Mouse (Mus musculus) left cerebral cortex, postnatal 4 days (tissue): ENCODE data around the gene Gstt1. TPM values are rescaled to one million over a fixed set of nuclear protein-coding genes. Genes with fewer than 3 reads are reported as not detected.
A peak's percentile ranks its signal among the peaks of the same experiment; 100 is the strongest.
"Not testable (repeated sequence)": the region's sequence is repeated elsewhere in the genome, so short reads cannot be mapped to it uniquely, and the experiment has no call there.

Experiments used
- DNase-seq: peaks from one replicate; pipeline ENCODE4 v3.0.0-alpha.2; 2022
- intact Hi-C: fragments of 180-260 bp; cut with DNase I; formaldehyde crosslinking; loops from one replicate; pipeline ENCODE4 v1.15.1; 2025
- total RNA-seq, 2 experiments: library from RNA; stranded (reverse); gene quantifications; 2 replicates each; pipeline ENCODE4 v1.2.3; 2021

The Gstt1 gene
- total RNA-seq = 1 to 10 TPM; 6.6 to 9.4 TPM

DNA sequence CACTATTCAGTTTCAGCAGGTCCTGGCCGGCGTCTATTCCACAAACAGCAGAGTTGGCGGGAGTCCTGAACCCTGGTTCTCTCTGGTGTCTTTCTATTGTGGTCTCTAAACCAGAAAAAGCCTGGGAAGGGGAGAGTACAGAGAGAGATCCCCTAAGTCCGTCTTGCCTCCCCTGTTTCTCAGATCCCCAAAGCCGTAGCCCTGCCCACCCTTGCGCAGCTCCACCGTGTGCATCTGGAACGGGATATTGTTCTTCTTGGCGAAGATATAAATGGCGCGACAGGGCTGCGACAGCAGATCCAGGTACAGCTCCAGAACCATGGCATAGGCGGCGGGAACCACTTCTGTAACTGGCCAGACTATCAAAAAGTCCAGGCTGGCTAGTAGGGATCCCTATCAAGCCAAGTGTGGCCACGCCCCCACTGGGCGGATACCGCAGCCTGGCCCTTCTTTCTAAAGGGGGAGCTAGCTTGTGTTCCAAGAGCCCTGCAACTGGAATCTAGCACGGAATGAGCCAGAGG is at the start of gene Gstt1:
Gstt1 (minus strand) TSS at position 409 of the 521 bp plus-strand sequence.
- DNase-seq = peak; percentile 50
- intact Hi-C loops = no loop called here

DNA sequence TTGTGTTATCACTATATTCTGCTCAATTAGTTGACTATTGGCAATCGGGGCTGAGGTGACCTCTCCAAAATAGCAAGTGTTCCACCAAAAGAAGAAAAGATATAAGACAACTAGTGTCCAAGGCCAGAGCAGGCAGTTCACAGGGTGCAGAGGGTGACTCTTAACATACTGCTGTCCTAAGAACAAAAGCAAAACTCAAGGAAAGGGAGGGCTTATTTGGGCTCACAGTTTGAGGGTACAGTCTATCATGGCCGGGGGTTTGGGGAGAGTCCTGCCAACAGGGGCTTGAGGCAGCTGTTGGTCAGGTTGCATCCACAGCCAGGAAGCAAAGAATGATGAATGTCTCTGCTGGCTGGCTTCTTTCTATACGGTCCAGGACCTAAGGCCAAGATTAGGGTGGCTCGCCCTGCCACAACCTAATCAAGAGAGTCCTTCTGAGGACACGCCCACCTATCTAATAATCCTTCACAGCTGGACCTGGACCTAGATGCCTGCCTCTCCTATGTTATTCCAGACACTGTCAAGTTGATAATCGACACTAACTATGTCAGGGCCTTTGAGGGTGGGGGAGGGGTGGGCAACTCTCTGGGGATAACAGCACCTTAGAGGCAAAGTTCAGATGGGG is 47.0 kb upstream of the Gstt1 start:
- no peak for DNase-seq
- intact Hi-C loops = no loop called here

DNA sequence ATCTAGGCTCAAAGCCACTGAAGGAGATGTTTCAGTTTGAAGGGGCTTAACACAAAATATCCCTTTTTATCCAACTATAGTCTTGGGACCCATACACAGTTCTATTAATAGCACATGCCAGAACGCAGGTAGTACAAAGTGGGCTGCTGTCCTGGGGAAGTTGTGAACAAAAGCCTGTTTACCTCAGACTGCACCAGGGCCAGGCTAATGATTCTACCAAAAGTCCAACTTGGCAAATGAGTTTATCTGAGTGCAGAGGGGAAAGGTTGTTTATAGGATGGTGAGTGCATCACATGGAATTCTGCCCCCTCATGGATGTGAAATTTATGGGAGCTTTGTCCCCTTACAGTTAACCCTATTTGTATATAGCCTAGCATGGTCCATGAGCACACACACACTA is 46.4 kb upstream of the Gstt1 start:
- intact Hi-C loops = no loop called here
- no peak for DNase-seq

DNA sequence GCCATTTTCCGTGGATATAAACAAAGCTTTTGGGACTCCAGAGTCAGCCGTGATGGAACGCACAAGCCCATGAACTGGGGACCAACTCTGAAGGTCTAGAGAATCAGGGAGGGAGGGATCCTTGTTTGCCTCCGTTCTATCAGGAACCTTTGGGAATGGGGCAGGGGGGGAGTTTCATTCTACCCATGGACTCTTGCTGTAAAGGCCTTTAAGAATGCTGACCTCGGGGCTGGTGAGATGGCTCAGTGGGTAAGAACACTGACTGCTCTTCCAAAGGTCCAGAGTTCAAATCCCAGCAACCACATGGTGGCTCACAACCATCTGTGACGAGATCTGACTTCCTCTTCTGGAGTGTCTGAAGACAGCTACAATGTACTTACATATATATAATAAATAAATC is 45.5 kb upstream of the Gstt1 start:
- intact Hi-C loops, DNase-seq: not testable (repeated sequence)

DNA sequence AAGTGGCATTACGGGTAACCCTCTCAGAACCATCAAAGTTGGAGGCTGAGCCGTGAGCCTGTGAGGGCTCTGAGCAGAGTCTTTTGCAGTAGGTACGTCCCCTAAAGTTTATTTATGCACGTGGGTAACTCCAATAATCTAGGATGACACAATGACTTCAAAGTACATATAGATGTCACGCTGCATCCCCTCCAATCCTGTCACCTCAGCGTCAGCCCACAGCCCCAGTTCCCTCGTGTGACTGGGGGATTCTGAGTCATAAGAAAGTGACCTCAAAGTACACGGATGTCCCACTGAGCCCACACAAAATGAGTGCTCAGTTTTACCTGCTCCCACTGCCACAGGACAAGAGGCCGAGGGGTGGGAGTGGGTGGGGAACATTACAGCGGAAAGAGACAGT is 40.7 kb upstream of the Gstt1 start:
- no peak for DNase-seq
- intact Hi-C loops = loop anchor here (10.0 kb wide), 1 partner anchor 64 kb away; the partner anchor contains the start of gene Ddt

DNA sequence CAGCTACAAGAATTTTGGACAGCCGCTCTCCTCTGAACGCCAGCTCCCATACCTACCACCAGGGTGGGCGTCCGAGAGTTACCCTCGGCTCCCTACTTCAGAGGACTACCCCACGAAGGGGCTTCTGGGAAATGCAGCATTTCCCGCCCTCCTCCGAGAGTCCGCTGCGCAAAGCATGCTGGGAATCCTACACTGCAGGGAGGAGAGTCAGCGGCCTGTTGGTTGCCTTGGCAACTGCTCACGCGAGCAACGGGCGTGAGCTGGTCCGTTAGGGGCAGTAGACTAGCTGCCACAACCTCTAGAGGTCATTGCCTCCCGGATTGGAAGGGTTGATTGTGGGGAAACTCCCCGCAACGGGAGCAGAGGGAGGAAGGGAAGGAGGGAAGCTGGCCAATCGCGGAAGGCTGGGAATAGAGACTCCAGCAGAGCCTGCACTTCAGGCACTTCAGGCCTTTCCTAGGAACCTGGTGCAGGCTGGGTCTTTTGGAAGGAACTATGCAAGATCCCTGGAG is 38.9 kb upstream of the Gstt1 start, which contains the start of gene Gstt2:
Gstt2 (minus strand) TSS at position 177 of the 512 bp plus-strand sequence.
- DNase-seq = peak; percentile 93
- intact Hi-C loops = loop anchor here (10.0 kb wide), 1 partner anchor 63 kb away; the partner anchor contains the start of gene Ddt

DNA sequence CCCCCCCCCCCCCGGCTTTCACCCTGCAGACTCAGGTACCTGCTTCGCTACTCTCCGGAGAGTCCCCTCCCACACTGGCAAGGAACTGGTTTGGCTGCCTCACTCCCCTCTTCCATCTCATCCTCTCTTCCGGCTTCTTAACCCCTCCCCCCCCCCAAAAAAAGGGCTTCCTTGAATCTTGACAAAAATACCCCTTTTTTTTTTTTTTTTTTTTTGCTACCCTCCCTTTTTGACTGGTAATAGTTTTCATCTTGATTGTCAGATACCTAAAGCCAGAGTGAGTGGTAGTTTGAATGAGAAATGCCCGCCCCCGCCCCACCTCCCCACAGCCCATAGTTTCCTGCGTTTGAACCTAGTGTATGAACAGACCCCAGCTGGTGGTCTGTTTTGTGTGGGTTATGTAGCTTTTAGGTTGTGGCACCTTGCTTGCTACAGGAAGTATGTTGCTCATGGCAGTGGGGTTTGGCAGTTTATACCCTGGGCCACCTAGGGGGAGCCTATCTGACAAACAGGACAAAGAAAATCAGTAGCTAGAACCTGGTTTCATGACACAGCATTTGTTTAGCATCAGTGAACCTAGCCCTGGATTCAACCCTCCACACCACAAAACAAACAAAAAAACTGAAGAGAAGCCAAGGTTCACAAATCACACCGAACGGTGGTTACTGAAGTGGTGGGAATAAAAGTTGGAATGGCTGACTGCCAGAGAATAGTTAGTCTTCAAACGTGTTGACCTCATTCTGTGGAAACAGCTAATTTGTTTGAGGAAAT is 37.6 kb upstream of the Gstt1 start:
- DNase-seq = no peak
- intact Hi-C loops = loop anchor here (10.0 kb wide), 1 partner anchor 61 kb away; the partner anchor contains the start of gene Ddt

DNA sequence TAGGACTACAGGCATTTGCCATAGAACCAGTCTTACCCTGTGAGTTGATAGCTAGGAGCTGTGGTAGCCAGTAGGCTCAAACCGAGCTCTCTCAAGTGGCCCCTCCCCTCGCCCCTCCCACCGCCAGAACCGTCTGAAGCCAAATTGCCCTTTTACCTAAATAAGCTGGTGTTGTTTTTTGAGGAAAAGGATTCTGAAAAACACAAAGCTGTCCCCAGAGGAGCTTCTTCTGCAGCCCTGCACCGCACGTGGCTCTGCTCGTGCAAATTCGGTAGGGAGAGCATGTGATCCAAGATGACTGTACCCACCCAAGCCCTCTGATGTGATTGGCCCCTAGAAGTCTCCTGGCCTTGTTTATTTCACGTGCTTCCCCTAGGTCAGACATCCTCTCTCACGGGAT is 36.9 kb upstream of the Gstt1 start:
- intact Hi-C loops = loop anchor here (10.0 kb wide), 1 partner anchor 61 kb away; the partner anchor contains the start of gene Ddt
- no peak for DNase-seq

DNA sequence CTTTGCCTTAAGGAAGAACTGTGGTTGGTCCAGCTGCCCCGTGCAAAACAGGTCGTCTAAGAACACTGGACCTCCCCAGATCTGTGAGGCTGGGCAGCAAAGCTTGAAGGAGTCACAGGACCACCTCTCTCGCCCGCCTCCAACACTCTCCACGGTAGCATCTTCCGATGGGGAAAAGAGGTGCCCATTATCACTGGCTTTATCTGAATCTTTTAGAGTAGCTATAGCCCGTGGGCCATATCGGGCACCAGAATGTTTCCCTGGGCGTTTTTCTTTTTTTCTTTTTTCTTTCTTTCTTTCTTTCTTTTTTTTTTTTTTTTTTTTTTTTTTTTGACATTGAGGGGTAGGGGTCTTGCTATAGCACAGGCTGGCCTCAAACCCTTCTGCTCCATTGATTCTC is 36.3 kb upstream of the Gstt1 start:
- intact Hi-C loops = loop anchor here (10.0 kb wide), 1 partner anchor 60 kb away; the partner anchor contains the start of gene Ddt
- no peak for DNase-seq

DNA sequence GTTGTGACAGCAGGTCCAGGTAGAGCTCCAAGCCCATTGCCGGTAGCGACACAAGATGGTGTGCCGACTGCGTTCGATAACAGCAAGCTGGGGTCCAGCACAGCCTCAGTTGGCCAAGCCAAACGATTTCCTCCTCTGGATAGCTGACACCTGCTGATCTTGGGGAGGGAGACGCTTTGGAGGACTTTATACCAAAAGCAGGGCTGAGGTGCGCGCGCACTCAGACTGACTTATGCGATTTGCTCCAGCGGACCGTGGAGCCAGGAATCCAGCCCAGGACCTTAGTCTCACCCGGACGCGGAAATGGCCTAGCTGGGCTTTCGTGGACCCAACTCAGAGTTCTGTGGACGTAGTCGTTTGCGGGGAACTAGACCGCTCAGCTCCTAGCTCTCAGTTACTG is 35.9 kb upstream of the Gstt1 start:
- intact Hi-C loops = loop anchor here (10.0 kb wide), 1 partner anchor 59 kb away; the partner anchor contains the start of gene Ddt
- DNase-seq = peak; percentile 58

DNA sequence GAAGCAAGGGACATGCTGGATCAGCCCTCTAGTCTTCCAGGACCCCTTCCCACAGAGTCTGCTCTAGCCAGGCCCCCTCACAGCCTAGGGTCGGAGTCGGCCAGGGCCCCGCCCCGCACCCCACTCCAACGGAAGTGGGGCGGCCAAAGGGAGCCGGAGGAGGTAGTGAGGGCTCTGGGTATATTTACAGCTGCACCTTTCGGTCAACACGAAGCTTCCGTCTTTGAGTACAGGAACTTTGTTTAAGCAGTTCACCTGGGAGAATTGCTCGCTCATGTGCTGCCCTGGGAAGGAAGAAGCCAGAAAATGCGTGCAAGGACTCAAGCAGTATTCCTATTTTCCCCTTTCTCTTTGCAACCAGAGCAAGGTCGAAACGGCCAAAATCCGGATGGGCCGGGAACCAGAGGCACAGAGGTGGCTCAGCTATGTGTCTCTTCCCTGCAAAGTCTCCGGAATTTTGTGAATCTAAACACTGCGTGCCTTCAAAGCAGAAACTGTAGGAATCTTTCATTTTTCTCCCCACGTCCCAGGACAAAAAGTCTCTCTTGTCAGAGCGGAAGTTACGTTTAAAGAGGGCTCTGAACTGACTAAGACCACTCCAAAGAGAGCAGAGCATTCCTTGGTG is 35.2 kb upstream of the Gstt1 start:
- DNase-seq = no peak
- intact Hi-C loops = loop anchor here (10.0 kb wide), 1 partner anchor 59 kb away; the partner anchor contains the start of gene Ddt

DNA sequence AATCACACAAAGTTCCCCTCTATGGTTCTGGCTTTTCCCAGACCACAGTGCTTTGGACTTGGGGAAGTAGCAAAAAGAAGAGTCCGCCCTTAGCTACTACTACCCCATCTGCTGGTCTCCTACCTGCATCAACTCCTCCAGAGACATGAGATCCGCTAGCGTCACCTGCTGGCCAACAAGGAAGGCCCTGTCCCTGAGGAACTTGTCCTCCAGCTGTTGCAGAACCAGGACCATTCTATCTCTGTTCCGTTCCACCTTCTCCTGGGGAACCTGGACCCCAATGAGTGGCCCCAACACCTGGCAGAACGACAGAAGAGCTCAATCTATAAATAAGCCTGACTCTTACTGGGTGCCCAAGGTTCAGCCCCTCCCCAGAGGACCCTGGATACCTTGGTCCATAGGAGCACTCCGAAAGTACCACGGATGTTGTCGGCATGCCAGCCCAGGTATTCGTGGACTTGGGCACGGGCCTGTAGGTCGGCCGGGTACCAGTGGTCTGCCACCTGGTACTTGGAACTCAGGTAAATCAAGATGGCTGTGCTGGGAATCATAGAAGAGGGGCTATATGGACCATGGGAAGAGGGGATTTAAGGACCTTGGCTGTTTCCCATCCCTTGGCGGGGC is 34.0 kb upstream of the Gstt1 start:
- DNase-seq = no peak
- intact Hi-C loops = loop anchor here (10.0 kb wide), 1 partner anchor 58 kb away; the partner anchor contains the start of gene Ddt

DNA sequence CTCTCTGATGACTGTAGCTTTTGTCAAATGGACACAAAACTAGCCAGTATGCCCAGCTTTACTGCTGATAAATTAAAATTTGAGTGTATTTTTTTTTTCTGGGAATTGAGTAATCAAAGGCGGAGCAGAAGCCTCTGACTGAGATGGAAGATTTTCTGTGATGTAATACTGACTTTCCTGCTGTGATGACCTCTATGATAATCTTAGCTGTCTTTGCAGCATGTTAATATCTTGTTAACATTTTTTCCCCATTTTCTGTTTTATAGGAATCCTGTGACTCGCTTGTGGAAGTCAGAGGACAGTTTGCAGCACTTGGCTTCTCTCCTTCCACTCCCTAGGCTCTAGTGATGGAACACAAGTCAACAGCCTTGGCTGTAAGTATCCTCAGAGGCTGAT is 31.9 kb upstream of the Gstt1 start:
- no peak for DNase-seq
- intact Hi-C loops = loop anchor here (10.0 kb wide), 1 partner anchor 55 kb away; the partner anchor contains the start of gene Ddt

DNA sequence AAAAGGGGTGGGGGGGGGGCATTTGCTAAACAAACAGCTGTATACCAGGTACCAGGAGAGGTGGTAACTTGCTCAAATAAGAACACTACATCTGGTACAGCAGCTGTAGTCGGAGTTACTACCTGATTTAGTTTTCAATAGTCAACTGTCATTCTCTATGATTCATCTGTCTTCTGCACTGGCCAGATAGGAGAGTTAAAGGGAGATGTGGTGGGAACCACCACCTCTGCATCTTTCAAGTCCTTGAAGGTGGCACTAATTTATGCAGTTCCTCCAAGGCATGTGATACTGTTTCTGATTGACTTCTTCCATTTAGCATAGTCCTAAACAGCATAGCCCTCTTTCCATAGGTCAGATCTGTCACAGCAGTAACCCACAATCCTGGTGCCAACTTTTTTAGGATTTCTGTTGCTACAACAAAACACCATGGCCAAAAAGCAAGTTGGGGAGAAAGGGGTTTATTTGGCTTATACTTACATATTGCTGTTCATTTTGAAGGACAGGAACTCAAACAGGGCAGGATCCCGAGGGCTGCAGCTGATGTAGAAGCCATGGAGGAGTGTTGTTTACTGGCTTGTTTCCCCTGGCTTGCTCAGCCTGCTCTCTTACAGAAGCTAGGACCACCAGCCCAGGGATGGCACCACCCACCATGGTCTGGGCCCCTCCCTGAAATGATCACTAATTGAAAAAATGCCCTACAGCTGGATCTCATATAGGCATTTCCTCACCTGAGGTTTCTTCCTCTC is 31.3 kb upstream of the Gstt1 start:
- no peak for DNase-seq
- intact Hi-C loops = loop anchor here (10.0 kb wide), 1 partner anchor 55 kb away; the partner anchor contains the start of gene Ddt

DNA sequence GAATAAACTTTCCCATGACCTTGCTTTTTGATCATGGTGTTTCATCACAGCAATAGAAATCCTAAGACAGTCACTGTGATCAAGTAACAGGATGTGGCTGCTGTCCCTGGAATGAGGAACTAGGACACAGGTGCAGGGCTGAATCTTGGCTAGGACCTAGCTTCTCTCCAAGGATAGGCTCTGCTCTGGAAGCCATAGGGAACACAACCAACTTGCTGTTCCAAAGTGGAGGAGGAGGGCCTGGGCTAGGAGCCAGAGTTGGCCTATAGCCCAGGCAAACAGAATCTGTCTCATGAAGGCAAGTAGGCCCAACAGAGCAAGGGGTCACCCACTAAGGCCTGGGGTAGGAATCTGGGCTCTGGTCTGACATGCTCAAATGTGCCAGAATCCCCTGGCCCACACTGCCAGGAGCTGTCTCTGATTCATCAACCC is 30.1 kb upstream of the Gstt1 start:
- DNase-seq = peak; percentile 90
- intact Hi-C loops = no loop called here

DNA sequence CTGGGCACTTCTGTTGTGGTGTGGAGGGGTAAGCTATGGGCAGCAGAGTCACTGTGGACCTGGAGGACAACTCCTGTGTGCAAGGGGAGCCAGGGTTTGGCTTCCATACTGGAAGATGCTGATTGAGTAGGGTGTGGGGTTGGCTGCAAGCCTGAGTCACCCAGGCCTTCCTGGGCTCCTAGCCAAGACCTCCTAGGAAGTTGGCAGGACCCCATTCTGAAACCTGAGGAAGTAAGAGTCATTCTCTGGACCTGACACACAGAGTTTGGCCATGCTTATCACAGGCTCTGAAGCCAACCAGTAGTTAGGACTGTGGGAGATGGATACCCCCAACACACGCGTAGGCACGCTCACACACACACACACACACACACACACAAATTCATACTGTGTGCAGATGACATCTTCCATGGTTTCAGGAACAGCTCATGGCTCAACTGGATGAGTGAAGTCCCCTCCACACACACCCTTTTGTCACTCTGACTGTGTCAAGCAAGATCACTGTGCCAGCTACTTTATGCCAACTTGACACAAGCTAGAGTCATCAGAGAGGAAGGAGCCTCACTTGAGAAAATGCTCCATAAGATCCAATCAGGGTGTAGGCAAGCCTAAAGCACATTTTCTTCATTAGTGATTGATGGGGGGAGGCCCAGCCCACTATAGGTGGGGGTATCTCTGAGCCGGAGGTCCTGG is 29.4 kb upstream of the Gstt1 start:
- intact Hi-C loops = no loop called here
- DNase-seq = peak; percentile 82

DNA sequence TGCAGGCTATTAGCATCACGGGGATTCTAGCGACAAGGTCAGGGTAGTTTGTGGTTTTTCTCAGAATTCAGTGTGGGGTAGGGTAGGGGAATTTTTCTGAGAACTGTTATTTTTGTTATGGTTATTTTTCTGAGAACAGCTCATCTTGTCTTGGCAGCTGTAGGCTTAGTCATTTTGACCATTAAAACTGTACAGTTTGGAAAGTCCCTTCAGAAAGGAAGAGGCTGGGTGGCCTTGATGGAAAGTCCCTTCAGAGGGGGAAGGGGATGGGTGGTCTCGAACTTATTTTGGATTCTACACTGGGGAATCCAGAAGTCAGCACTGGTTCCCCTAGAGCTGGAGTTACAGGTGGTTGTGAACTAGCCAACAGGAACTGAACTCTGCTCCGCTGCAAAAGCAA is 26.1 kb upstream of the Gstt1 start:
- DNase-seq = no peak
- intact Hi-C loops = no loop called here

DNA sequence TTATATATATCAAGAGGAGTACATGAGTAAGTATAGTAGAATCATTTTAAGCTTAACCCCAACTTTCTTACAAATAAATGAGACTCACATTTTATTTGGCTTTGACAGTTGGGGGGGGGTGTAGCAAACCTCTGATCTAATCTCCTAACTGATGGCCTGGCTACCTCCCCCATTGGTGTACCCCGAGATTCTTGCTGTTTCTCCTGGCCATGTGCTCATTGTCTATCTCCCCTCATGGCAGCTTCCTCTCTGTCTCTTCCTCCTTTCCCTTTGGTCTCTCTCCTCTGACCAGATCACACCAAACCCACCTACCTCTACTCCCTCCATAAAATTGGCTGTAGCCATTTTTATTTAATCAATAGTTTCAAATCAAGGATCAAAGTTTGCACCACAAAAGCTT is 25.4 kb upstream of the Gstt1 start:
- DNase-seq = no peak
- intact Hi-C loops = no loop called here

DNA sequence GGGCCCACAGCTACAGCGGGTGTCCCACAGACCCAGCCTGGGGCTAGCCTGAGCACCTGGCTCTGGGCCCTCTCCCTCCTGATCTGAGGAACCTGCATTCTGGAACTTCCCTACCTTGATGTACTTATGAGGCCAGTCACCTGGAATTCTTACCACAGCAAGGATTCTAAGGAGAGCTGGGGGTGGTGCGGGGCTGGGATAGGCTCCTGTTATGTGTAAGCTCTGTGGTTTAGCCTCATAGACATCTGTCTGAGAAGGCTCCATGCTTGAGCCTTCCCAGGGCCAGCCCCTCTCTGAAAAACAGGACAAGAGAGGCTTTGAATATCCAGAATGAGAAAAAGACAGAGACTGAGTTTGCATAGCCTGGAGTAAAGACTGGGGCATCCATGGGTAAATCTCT is 24.1 kb upstream of the Gstt1 start, which contains the start of gene Gstt4:
Gstt4 (minus strand) TSS at position 101 of the 400 bp plus-strand sequence.
- intact Hi-C loops = no loop called here
- DNase-seq = no peak
